Mouse (Mus musculus): Measurements from ENCODE around the gene Slc22a1. TPM values are rescaled to one million over a fixed set of nuclear protein-coding genes. Genes with fewer than 3 reads are reported as not detected.

Gene Slc22a1
- total and polyA plus RNA-seq, 2 experiments from 2014 or later, result 33.5 TPM; not detected in 1

GRCm38 (mm10) chr17:12710976-12711375 is 35.3 kb upstream of the Slc22a1 start:
- WGBS, result 74% methylated on average over 2 of the region's 2 CpGs
- Histone ChIP-seq H3K27me3 (ENCODE audit: control insufficient read depth, insufficient read depth, low read length) (no peaks in the 10 kb centered on the region), H3K4me3 (ENCODE audit: low read depth, low read length) (no peak overlapping the region), H3K27ac (ENCODE audit: low read depth) (no peak overlapping the region), H3K36me3 (replicated peaks; ENCODE audit: control insufficient read depth, insufficient read depth, low read length) (peaks cover 96% of the 10 kb centered on the region), H3K4me2 (ENCODE audit: low read depth, low read length) (no peak overlapping the region), H3K4me1 (ENCODE audit: control insufficient read depth, insufficient read depth) (0 out of 2 replicates have a peak, but pooled peaks cover 6% of the 10 kb centered on the region), H3K9ac (replicated peaks; ENCODE audit: low read depth, low read length) (no peak overlapping the region), H3K9me3 (replicated peaks; ENCODE audit: control insufficient read depth, low read length) (no peaks in the 10 kb centered on the region)
- TF ChIP-seq EP300 (IDR thresholded peaks at IDR 0.05; ENCODE audit: low read depth), result no peak
- no peak for TF ChIP-seq CTCF (IDR thresholded peaks at IDR 0.05; ENCODE audit: low read depth)
- no peak for DNase-seq (ENCODE audit: low spot score)
- ATAC-seq (ENCODE audit: insufficient read depth, low read depth), result no peak

- 70% methylated on average over 13 of the region's 13 CpGs for WGBS
Observed at GRCm38 (mm10) chr17:12710050-12710780, 34.6 kb upstream of the Slc22a1 start.

GRCm38 (mm10) chr17:12708398-12708797 is 32.8 kb upstream of the Slc22a1 start:
- no peaks in the 10 kb centered on the region for H3K4me1 ChIP-seq (ENCODE audit: control insufficient read depth, insufficient read depth)
- 88% methylated on average over 3 of the region's 3 CpGs for WGBS

More at GRCm38 (mm10) chr17:12710050-12710780, 34.6 kb upstream of the Slc22a1 start:
- no peak for ATAC-seq (ENCODE audit: insufficient read depth, low read depth)
- no peak overlapping the region for H3K4me2 ChIP-seq (ENCODE audit: low read depth, low read length)
- no peak for DNase-seq (ENCODE audit: low spot score)
- H3K27me3 ChIP-seq (ENCODE audit: control insufficient read depth, insufficient read depth, low read length), result no peaks in the 10 kb centered on the region
- H3K27ac ChIP-seq (ENCODE audit: low read depth), result no peak overlapping the region
- H3K36me3 ChIP-seq (replicated peaks; ENCODE audit: control insufficient read depth, insufficient read depth, low read length), result peaks cover 95% of the 10 kb centered on the region
- 0 out of 2 replicates have a peak, but pooled peaks cover 6% of the 10 kb centered on the region for H3K4me1 ChIP-seq (ENCODE audit: control insufficient read depth, insufficient read depth)
- H3K4me3 ChIP-seq (ENCODE audit: low read depth, low read length), result no peak overlapping the region
- no peak for TF ChIP-seq EP300 (IDR thresholded peaks at IDR 0.05; ENCODE audit: low read depth)
- no peak for TF ChIP-seq CTCF (IDR thresholded peaks at IDR 0.05; ENCODE audit: low read depth)
- H3K9me3 ChIP-seq (replicated peaks; ENCODE audit: control insufficient read depth, low read length), result no peaks in the 10 kb centered on the region
- H3K9ac ChIP-seq (replicated peaks; ENCODE audit: low read depth, low read length), result no peak overlapping the region

DNA sequence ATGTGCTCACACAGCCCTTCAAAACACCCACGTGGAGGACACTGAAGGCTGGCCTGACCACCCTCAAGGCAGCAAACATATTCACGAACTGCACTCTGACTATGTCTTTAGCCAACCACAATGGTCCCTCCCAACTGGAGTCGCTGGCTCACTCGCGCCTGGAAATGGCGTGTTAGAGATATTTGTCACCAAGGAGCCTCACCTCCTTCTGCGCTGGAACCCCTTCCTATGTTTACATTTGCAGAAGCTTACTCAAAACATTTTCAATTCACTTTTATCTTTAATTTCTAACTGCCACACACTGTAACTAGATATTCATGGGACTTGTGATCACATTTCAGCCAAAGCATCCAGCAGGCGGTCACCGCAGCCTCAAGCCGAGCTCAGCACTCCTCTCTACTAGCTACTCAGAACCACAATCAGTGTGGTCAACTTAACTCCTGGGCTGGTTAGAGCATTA is 31.0 kb upstream of the Slc22a1 start:
- Histone ChIP-seq H3K36me3 (replicated peaks; ENCODE audit: control insufficient read depth, insufficient read depth, low read length) (peaks cover 95% of the 10 kb centered on the region), H3K4me2 (ENCODE audit: low read depth, low read length) (no peak overlapping the region), H3K4me3 (ENCODE audit: low read depth, low read length) (no peak overlapping the region), H3K27me3 (ENCODE audit: control insufficient read depth, insufficient read depth, low read length) (no peaks in the 10 kb centered on the region), H3K9me3 (replicated peaks; ENCODE audit: control insufficient read depth, low read length) (no peaks in the 10 kb centered on the region), H3K9ac (replicated peaks; ENCODE audit: low read depth, low read length) (no peak overlapping the region), H3K4me1 (ENCODE audit: control insufficient read depth, insufficient read depth) (no peaks in the 10 kb centered on the region), H3K27ac (ENCODE audit: low read depth) (no peak overlapping the region)
- no peak for DNase-seq (ENCODE audit: low spot score)
- no peak for TF ChIP-seq EP300 (IDR thresholded peaks at IDR 0.05; ENCODE audit: low read depth)
- no peak for TF ChIP-seq CTCF (IDR thresholded peaks at IDR 0.05; ENCODE audit: low read depth)
- no peak for ATAC-seq (ENCODE audit: insufficient read depth, low read depth)
- 84% methylated on average over 10 of the region's 10 CpGs for WGBS

More at GRCm38 (mm10) chr17:12708398-12708797, 32.8 kb upstream of the Slc22a1 start:
- no peaks in the 10 kb centered on the region for H3K27me3 ChIP-seq (ENCODE audit: control insufficient read depth, insufficient read depth, low read length)
- peaks cover 95% of the 10 kb centered on the region for H3K36me3 ChIP-seq (replicated peaks; ENCODE audit: control insufficient read depth, insufficient read depth, low read length)
- DNase-seq (ENCODE audit: low spot score), result no peak
- H3K9ac ChIP-seq (replicated peaks; ENCODE audit: low read depth, low read length), result no peak overlapping the region
- no peak overlapping the region for H3K4me3 ChIP-seq (ENCODE audit: low read depth, low read length)
- TF ChIP-seq EP300 (IDR thresholded peaks at IDR 0.05; ENCODE audit: low read depth) (no peak), CTCF (IDR thresholded peaks at IDR 0.05; ENCODE audit: low read depth) (no peak)
- ATAC-seq (ENCODE audit: insufficient read depth, low read depth), result no peak
- H3K4me2 ChIP-seq (ENCODE audit: low read depth, low read length), result no peak overlapping the region
- no peaks in the 10 kb centered on the region for H3K9me3 ChIP-seq (replicated peaks; ENCODE audit: control insufficient read depth, low read length)
- H3K27ac ChIP-seq (ENCODE audit: low read depth), result no peak overlapping the region

DNA sequence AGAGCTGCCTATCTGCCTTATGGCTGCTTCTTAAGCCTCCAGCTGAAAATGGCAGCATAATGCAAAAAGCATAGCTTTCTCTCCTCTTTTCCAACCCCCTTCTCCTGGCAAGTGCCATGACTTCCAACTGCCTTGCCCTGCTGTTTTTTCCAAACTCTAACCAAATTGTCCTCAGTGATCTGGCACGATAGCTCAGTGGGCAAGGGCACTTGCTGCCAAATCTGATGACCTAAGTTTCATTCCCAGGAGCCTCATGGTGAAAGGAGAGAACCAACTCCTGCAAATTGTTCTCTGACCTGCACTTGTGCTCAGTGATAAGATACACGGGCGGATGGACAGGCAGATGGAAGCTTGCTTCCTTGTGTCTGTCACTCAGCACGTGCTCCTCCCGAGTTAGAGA is 27.3 kb upstream of the Slc22a1 start:
- ATAC-seq (ENCODE audit: insufficient read depth, low read depth) (no peak), DNase-seq (ENCODE audit: low spot score) (no peak)
- H3K36me3 ChIP-seq (replicated peaks; ENCODE audit: control insufficient read depth, insufficient read depth, low read length), result peaks cover 97% of the 10 kb centered on the region
- no peak overlapping the region for H3K4me3 ChIP-seq (ENCODE audit: low read depth, low read length)
- H3K9ac ChIP-seq (replicated peaks; ENCODE audit: low read depth, low read length), result no peak overlapping the region
- H3K4me1 ChIP-seq (ENCODE audit: control insufficient read depth, insufficient read depth), result no peaks in the 10 kb centered on the region
- no peaks in the 10 kb centered on the region for H3K27me3 ChIP-seq (ENCODE audit: control insufficient read depth, insufficient read depth, low read length)
- no peak for TF ChIP-seq EP300 (IDR thresholded peaks at IDR 0.05; ENCODE audit: low read depth)
- TF ChIP-seq CTCF (IDR thresholded peaks at IDR 0.05; ENCODE audit: low read depth), result no peak
- no peak overlapping the region for H3K4me2 ChIP-seq (ENCODE audit: low read depth, low read length)
- H3K9me3 ChIP-seq (replicated peaks; ENCODE audit: control insufficient read depth, low read length), result no peaks in the 10 kb centered on the region
- no peak overlapping the region; the same call in 1 of the 2 replicates for H3K27ac ChIP-seq (ENCODE audit: low read depth)
- WGBS, result 45% methylated on average over 5 of the region's 5 CpGs

Data from heart, postnatal 0 days (tissue).